Mouse (Mus musculus) intestine, embryonic 14.5 days (tissue): ENCODE results near the gene Tjp1. TPM values are rescaled to one million over a fixed set of nuclear protein-coding genes. Genes with fewer than 3 reads are reported as not detected.

Source experiments
- ATAC-seq: fragments of 200-750 bp; cut with Nextera tagmentation; replicated peaks from 2 replicates; pipeline ENCODE4 v1.8.0; 2017; ENCODE audit warnings: low read depth, moderate number of reproducible peaks, moderate TSS enrichment, moderate library complexity; ENCODE audit not compliant: low FRiP score, low TSS enrichment
- DNase-seq: peaks from one replicate; pipeline ENCODE4 v3.0.0-alpha.2; 2018; ENCODE audit warnings: low spot score
- H3K27ac ChIP-seq: fragments of 300-500 bp; sonication (generic); 2 replicates; pipeline ENCODE4 v1.5.1; 2014; ENCODE audit warnings: low read depth, mild to moderate bottlenecking, control low read depth
- H3K27me3 ChIP-seq: fragments of 300-500 bp; sonication (generic); replicated peaks from 2 replicates; pipeline ENCODE4 v1.6.1; 2014; ENCODE audit warnings: low read length, control low read depth; ENCODE audit not compliant: control insufficient read depth, insufficient read depth
- H3K36me3 ChIP-seq: fragments of 300-500 bp; sonication (generic); 2 replicates; pipeline ENCODE4 v1.6.1; 2014; ENCODE audit warnings: low read length, control low read depth; ENCODE audit not compliant: control insufficient read depth, insufficient read depth
- H3K4me1 ChIP-seq: fragments of 300-500 bp; sonication (generic); replicated peaks from 2 replicates; pipeline ENCODE4 v1.6.1; 2014; ENCODE audit warnings: low read length, control low read depth, mixed read lengths; ENCODE audit not compliant: control insufficient read depth, insufficient read depth
- H3K4me2 ChIP-seq: fragments of 300-500 bp; sonication (generic); 2 replicates; pipeline ENCODE4 v1.6.1; 2014; ENCODE audit warnings: low read length
- H3K4me3 ChIP-seq: fragments of 300-500 bp; sonication (generic); 2 replicates; pipeline ENCODE4 v1.5.1; 2014; ENCODE audit warnings: low read depth, low read length, control low read depth, mixed read lengths
- H3K9ac ChIP-seq: fragments of 300-500 bp; sonication (generic); 2 replicates; pipeline ENCODE4 v1.6.1; 2014; ENCODE audit warnings: mild to moderate bottlenecking, low read length
- H3K9me3 ChIP-seq: fragments of 300-500 bp; sonication (generic); 2 replicates; pipeline ENCODE4 v1.6.1; 2016; ENCODE audit warnings: low read length, control low read depth; ENCODE audit not compliant: control insufficient read depth
- WGBS: fragments of 180-500 bp; shearing (Covaris S2); extraction: QIAGEN DNeasy Blood & Tissue Kit; methylation state at CpG from one replicate; pipeline ENCODE4 v1.1.7; 2014; 5-methylcytosine and 5-hydroxymethylcytosine counted together
- polyA plus RNA-seq: library from polyadenylated mRNA; unstranded; fragments of >200 nt; fragmentation: Nextera tagmentation; extraction: Ambion mirVana; gene quantifications from 2 replicates; pipeline ENCODE4 v1.2.1, GENCODE M21; 2014

The Tjp1 gene
- polyA plus RNA-seq, 1 experiment from 2014 or later = 15.9 TPM

- no peak overlapping the region for H3K4me3 ChIP-seq
- DNase-seq (no peak), ATAC-seq (no peak)
- no peak overlapping the region for H3K9ac ChIP-seq
- H3K36me3 ChIP-seq = no peaks in the 10 kb centered on the region
- H3K4me1 ChIP-seq = no peaks in the 10 kb centered on the region; the same call in 1 of the 2 replicates
- H3K27me3 ChIP-seq = no peaks in the 10 kb centered on the region
- no peak overlapping the region for H3K27ac ChIP-seq
- H3K9me3 ChIP-seq = no peaks in the 10 kb centered on the region
- 60% methylated on average over 10 of the region's 10 CpGs for WGBS
- H3K4me2 ChIP-seq = no peak overlapping the region
Measured at GRCm38 (mm10) chr7:65382515-65383283, 144.9 kb downstream of the Tjp1 start.

- Histone ChIP-seq H3K4me1 (no peaks in the 10 kb centered on the region; the same call in 1 of the 2 replicates), H3K27me3 (no peaks in the 10 kb centered on the region), H3K4me3 (no peak overlapping the region), H3K27ac (no peak overlapping the region), H3K4me2 (no peak overlapping the region), H3K9ac (no peak overlapping the region), H3K9me3 (no peaks in the 10 kb centered on the region), H3K36me3 (no peaks in the 10 kb centered on the region)
- DNase-seq (no peak), ATAC-seq (no peak)
- WGBS = 53% methylated on average over 6 of the region's 6 CpGs
Measured at GRCm38 (mm10) chr7:65381896-65382295, 145.7 kb downstream of the Tjp1 start.

- H3K36me3 ChIP-seq = no peaks in the 10 kb centered on the region
- no peaks in the 10 kb centered on the region; the same call in 1 of the 2 replicates for H3K4me1 ChIP-seq
- no peaks in the 10 kb centered on the region for H3K27me3 ChIP-seq
- ATAC-seq = no peak
- no peak overlapping the region for H3K9ac ChIP-seq
- H3K27ac ChIP-seq = no peak overlapping the region
- DNase-seq = no peak
- no peak overlapping the region for H3K4me3 ChIP-seq
- 87% methylated on average over 9 of the region's 9 CpGs for WGBS
- no peak overlapping the region for H3K4me2 ChIP-seq
- no peaks in the 10 kb centered on the region for H3K9me3 ChIP-seq
Measured at GRCm38 (mm10) chr7:65380716-65381115, 146.9 kb downstream of the Tjp1 start.

- WGBS = 41% methylated on average over 9 of the region's 9 CpGs
- 0 out of 2 replicates have a peak overlapping the region, but pooled peaks have one; percentile 6 for H3K27ac ChIP-seq
Measured at GRCm38 (mm10) chr7:65378818-65379565, 148.6 kb downstream of the Tjp1 start.

GRCm38 (mm10) chr7:65377521-65377920 is 150.1 kb downstream of the Tjp1 start:
- Histone ChIP-seq H3K9ac (no peak overlapping the region), H3K27me3 (no peaks in the 10 kb centered on the region), H3K4me2 (no peak overlapping the region), H3K36me3 (no peaks in the 10 kb centered on the region), H3K9me3 (no peaks in the 10 kb centered on the region), H3K4me1 (peaks cover 5% of the 10 kb centered on the region), H3K27ac (no peak overlapping the region), H3K4me3 (no peak overlapping the region)
- ATAC-seq (no peak), DNase-seq (no peak)
- 94% methylated on average over 3 of the region's 3 CpGs for WGBS

More at GRCm38 (mm10) chr7:65378818-65379565, 148.6 kb downstream of the Tjp1 start:
- Histone ChIP-seq H3K9ac (no peak overlapping the region), H3K36me3 (no peaks in the 10 kb centered on the region), H3K9me3 (no peaks in the 10 kb centered on the region), H3K27me3 (no peaks in the 10 kb centered on the region), H3K4me3 (no peak overlapping the region), H3K4me1 (peaks cover 5% of the 10 kb centered on the region), H3K4me2 (no peak overlapping the region)
- ATAC-seq = no peak
- DNase-seq = no peak

- H3K9me3 ChIP-seq = no peaks in the 10 kb centered on the region
- no peaks in the 10 kb centered on the region for H3K27me3 ChIP-seq
- ATAC-seq (no peak), DNase-seq (no peak)
- H3K9ac ChIP-seq = no peak overlapping the region
- WGBS = 85% methylated on average over 3 of the region's 3 CpGs
- no peak overlapping the region for H3K4me3 ChIP-seq
- no peak overlapping the region for H3K27ac ChIP-seq
- H3K4me2 ChIP-seq = no peak overlapping the region
- no peaks in the 10 kb centered on the region for H3K36me3 ChIP-seq
- peaks cover 9% of the 10 kb centered on the region for H3K4me1 ChIP-seq
Measured at GRCm38 (mm10) chr7:65375621-65376020, 152.0 kb downstream of the Tjp1 start.

- Histone ChIP-seq H3K4me2 (no peak overlapping the region), H3K27ac (no peak overlapping the region), H3K9me3 (no peaks in the 10 kb centered on the region), H3K4me3 (no peak overlapping the region), H3K9ac (no peak overlapping the region), H3K27me3 (no peaks in the 10 kb centered on the region), H3K36me3 (no peaks in the 10 kb centered on the region), H3K4me1 (peaks cover 9% of the 10 kb centered on the region)
- ATAC-seq (no peak), DNase-seq (no peak)
- 37% methylated on average over 8 of the region's 8 CpGs for WGBS
Measured at GRCm38 (mm10) chr7:65375176-65375575, 152.4 kb downstream of the Tjp1 start.

- H3K36me3 ChIP-seq = no peaks in the 10 kb centered on the region
- H3K9ac ChIP-seq = no peak overlapping the region
- ATAC-seq (no peak), DNase-seq (no peak)
- no peak overlapping the region; the same call in 1 of the 2 replicates for H3K27ac ChIP-seq
- 87% methylated on average over 8 of the region's 8 CpGs for WGBS
- H3K4me3 ChIP-seq = no peak overlapping the region
- no peaks in the 10 kb centered on the region for H3K27me3 ChIP-seq
- H3K4me2 ChIP-seq = no peak overlapping the region
- H3K9me3 ChIP-seq = no peaks in the 10 kb centered on the region
- H3K4me1 ChIP-seq = peaks cover 19% of the 10 kb centered on the region
Measured at GRCm38 (mm10) chr7:65373336-65373735, 154.2 kb downstream of the Tjp1 start.
